Mouse (Mus musculus): Measurements from ENCODE around the gene Ccdc96. TPM values are rescaled to one million over a fixed set of nuclear protein-coding genes. Genes with fewer than 3 reads are reported as not detected.
A peak's percentile ranks its signal among the peaks of the same experiment; 100 is the strongest.

Gene Ccdc96
- polyA plus RNA-seq, 1 experiment from 2014 or later, result 0.49 TPM

DNA sequence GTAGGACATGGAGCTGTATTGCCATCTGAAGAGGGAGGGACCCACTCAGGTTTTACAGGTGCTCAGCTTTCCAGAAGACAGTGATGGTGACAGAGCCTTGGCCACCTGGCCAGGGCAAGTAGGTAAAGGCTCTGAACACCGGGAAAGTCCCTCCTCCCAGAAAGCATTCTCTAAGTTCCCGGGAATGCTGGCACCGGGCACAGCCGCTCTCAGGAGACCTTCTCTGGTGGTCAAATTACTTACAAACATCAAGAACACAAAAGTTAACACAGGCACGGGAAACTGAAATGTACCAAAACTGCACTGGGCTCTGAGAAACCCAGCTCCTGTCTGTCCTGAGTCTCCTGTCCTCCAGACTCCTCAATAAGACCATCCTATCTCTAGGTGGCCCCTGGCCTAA, 45.3 kb downstream of the Ccdc96 start:
- Histone ChIP-seq H3K9me3 (no peaks in the 10 kb centered on the region), H3K27me3 (no peaks in the 10 kb centered on the region), H3K4me1 (peaks cover 17% of the 10 kb centered on the region), H3K36me3 (peaks cover 12% of the 10 kb centered on the region), H3K4me2 (peak overlapping the region; percentile 87), H3K9ac (peak overlapping the region; percentile 90), H3K27ac (peak overlapping the region; percentile 82), H3K4me3 (peak overlapping the region; percentile 87)
- ATAC-seq (ENCODE audit: insufficient number of reproducible peaks, insufficient read depth, low FRiP score, low TSS enrichment, low read depth), result no peak
- 1% methylated on average over 5 of the region's 5 CpGs for WGBS

DNA sequence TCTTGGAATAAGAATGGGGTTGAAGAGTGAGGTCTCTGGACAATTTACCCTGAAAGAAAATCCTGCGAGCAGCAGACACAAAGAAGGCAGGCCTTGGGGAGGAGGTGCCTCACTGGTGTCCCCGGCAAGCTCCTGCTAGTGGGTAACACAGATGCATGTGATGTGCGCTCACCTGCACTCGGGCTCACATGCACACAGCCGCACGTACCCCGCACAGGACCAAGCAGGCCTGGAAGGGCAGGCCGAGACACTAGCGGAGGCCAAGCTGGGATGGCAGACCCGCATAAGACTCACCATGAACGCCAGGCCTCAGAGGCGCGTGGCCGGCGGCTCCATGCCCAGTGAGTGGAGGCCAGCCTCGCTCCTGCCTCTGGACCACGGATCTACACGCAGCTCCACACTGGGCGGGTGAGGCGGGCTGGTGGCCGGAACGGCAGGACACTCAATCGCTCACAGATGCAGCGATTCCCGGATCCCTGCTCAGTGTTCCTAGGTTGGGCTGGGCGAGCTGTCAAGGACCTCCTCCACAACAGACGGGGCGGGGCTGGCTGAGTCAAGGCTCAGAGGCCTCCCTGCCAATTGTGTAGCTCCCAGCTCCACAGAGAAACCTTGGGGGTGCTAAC, 45.9 kb downstream of the Ccdc96 start:
- H3K4me3 ChIP-seq, result peak overlapping the region; percentile 87
- under 1% methylated on average over 28 of the region's 28 CpGs for WGBS

DNA sequence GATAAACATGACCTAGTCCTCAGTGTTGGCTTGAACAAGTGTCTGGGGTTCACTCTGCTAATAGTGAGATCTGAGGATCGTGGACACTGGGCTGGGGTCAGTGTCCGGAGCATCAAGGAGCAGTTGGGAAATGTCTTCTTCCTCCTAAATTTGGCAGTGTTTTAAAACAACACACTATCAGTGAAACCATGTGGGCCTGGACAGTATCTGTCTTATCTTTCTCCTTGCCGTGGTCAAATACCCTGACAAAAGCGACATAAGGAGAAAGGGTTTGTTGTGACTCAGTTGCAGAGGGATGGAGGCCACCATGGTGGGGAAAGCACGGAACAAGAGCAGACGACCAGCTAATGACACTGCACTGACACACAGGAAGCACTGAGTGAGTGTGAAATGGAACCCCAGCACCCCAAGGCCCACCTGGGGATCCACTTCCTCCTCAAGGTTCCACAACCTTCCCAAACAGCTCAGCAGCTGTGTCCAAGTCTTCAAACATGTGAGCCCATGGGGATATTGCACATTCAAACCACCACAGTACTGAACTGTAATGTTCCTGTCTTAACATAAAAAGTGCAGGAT, 50.2 kb downstream of the Ccdc96 start:
- 83% methylated on average over 6 of the region's 6 CpGs for WGBS
- Histone ChIP-seq H3K4me3 (no peak overlapping the region), H3K4me2 (no peak overlapping the region), H3K9me3 (no peaks in the 10 kb centered on the region), H3K36me3 (no peaks in the 10 kb centered on the region; the same call in 1 of the 2 replicates), H3K27me3 (no peaks in the 10 kb centered on the region), H3K27ac (no peak overlapping the region), H3K9ac (no peak overlapping the region), H3K4me1 (peaks cover 2% of the 10 kb centered on the region)
- ATAC-seq (ENCODE audit: insufficient number of reproducible peaks, insufficient read depth, low FRiP score, low TSS enrichment, low read depth), result no peak

More for the DNA sequence above, 45.9 kb downstream of the Ccdc96 start:
- Histone ChIP-seq H3K27me3 (no peaks in the 10 kb centered on the region), H3K9me3 (no peaks in the 10 kb centered on the region), H3K4me1 (peaks cover 17% of the 10 kb centered on the region), H3K4me2 (peak overlapping the region; percentile 87), H3K9ac (peak overlapping the region; percentile 90), H3K27ac (peak overlapping the region; percentile 82), H3K36me3 (peaks cover 8% of the 10 kb centered on the region)
- peak; percentile 92 for ATAC-seq (ENCODE audit: insufficient number of reproducible peaks, insufficient read depth, low FRiP score, low TSS enrichment, low read depth)

DNA sequence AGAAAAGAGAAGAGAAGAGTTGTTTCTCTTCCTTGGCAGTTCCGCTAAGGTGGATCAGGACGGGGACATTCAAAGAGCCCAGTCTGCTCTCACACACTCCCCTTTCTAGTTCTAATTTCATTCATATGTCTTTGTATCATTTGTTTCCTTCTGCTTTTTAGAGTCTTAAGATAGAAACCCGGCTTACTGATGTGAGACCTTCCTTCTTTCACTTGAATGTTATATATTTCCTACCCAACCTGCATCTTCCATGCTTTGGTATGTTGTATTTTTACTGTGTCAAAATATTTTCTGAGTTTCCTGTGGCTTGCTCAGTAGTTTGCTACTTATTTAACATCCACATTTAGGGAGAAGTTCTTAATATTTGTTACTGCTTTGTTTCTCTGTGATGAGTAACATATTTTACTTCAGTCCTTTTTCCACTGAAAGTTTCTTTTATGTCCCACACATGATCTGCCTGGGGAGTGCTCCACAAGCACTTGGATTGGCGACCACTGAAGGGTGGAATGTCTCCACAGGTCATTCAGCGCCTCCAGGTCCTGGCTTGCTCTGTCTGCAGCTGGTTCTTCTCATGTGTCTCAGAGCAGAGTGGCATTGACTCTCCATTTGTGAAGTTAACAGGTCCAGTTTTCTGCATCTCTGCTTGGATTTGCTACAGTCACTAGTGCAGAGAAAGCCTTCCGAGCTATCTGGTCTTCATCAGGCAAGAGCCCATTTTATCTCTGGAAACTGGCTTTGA, 51.2 kb downstream of the Ccdc96 start:
- Histone ChIP-seq H3K4me2 (no peak overlapping the region), H3K27ac (no peak overlapping the region), H3K9ac (no peak overlapping the region), H3K4me3 (no peak overlapping the region), H3K4me1 (no peaks in the 10 kb centered on the region), H3K36me3 (no peaks in the 10 kb centered on the region; the same call in 1 of the 2 replicates), H3K9me3 (no peaks in the 10 kb centered on the region), H3K27me3 (no peaks in the 10 kb centered on the region)
- 81% methylated on average over 6 of the region's 6 CpGs for WGBS
- no peak for ATAC-seq (ENCODE audit: insufficient number of reproducible peaks, insufficient read depth, low FRiP score, low TSS enrichment, low read depth)

DNA sequence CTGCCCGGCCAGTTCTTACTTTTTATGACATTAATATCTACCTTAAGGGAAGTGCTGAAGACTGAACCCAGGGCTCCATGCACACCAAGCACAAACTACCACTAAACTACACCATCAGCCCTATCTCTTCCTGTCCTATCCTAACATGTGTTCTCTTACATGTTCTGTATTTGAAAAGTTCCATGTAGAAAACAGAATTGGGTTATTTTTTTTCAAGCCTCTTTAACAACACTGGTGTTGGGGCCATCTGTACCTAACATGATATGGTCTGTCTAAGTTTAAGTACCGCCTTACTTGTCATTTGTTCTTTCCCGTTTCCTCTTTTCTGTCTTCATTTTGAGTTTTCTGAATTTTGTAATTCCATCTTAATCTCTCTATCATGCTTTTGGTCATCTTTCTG, 52.0 kb downstream of the Ccdc96 start:
- no peaks in the 10 kb centered on the region for H3K27me3 ChIP-seq
- H3K9me3 ChIP-seq, result no peaks in the 10 kb centered on the region
- H3K36me3 ChIP-seq, result no peaks in the 10 kb centered on the region; the same call in 1 of the 2 replicates
- no peak for ATAC-seq (ENCODE audit: insufficient number of reproducible peaks, insufficient read depth, low FRiP score, low TSS enrichment, low read depth)
- WGBS, result 87% methylated on average over 3 of the region's 3 CpGs
- H3K4me3 ChIP-seq, result no peak overlapping the region
- no peak overlapping the region for H3K27ac ChIP-seq
- H3K9ac ChIP-seq, result no peak overlapping the region
- no peaks in the 10 kb centered on the region for H3K4me1 ChIP-seq
- no peak overlapping the region for H3K4me2 ChIP-seq

Other genes with a start within 250 kb of the Ccdc96 start
- 13.1 and 14.8 TPM in 2 replicates for gene Sorcs2, start 86.4 kb upstream of the Ccdc96 start, polyA plus RNA-seq (2015; fragmentation: Nextera tagmentation; extraction: Ambion mirVana)
- 46.1 and 47.8 TPM in 2 replicates for gene Grpel1, start 19.6 kb upstream of the Ccdc96 start, polyA plus RNA-seq (2015; fragmentation: Nextera tagmentation; extraction: Ambion mirVana)
- 2.1 TPM in 2 replicates for gene Tada2b, start 303 bp upstream of the Ccdc96 start, polyA plus RNA-seq (2015; fragmentation: Nextera tagmentation; extraction: Ambion mirVana)
- 43.2 and 45.4 TPM in 2 replicates for gene Tbc1d14, start 108.7 kb downstream of the Ccdc96 start, polyA plus RNA-seq (2015; fragmentation: Nextera tagmentation; extraction: Ambion mirVana)
- 20.0 and 20.2 TPM in 2 replicates for gene D5Ertd579e, start 211.4 kb downstream of the Ccdc96 start, polyA plus RNA-seq (2015; fragmentation: Nextera tagmentation; extraction: Ambion mirVana)

Measured in embryonic facial prominence, embryonic 13.5 days (tissue).